Mouse (Mus musculus): ENCODE results near the gene Antxr2. TPM values are rescaled to one million over a fixed set of nuclear protein-coding genes. Genes with fewer than 3 reads are reported as not detected.

The Antxr2 gene
- polyA plus RNA-seq, 2 experiments: 10.5 to 32.4 TPM

GRCm38 (mm10) chr5:97947261-97947660 lies 83.6 kb downstream of the Antxr2 start:
- H3K9ac ChIP-seq (ENCODE audit: low read depth, low read length, severe bottlenecking): no peak overlapping the region
- H3K36me3 ChIP-seq (ENCODE audit: control insufficient read depth, insufficient read depth, low read length): peaks cover 16% of the 10 kb centered on the region
- no peak overlapping the region for H3K4me3 ChIP-seq (replicated peaks; ENCODE audit: low read length)
- peaks cover under 1% of the 10 kb centered on the region for H3K4me1 ChIP-seq (ENCODE audit: control insufficient read depth, insufficient read depth, low read length)
- WGBS: 74% methylated on average over 3 of the region's 3 CpGs
- no peak overlapping the region for H3K4me2 ChIP-seq (replicated peaks; ENCODE audit: low read depth, low read length, severe bottlenecking)
- ATAC-seq (ENCODE audit: low FRiP score, low read depth) (no peak), DNase-seq (ENCODE audit: low spot score) (no peak)
- TF ChIP-seq POLR2A (IDR thresholded peaks at IDR 0.05; ENCODE audit: borderline replicate concordance, extremely low read depth, insufficient read depth, insufficient read length): no peak
- H3K27me3 ChIP-seq (ENCODE audit: control insufficient read depth, insufficient read depth, low read length): no peaks in the 10 kb centered on the region
- no peak overlapping the region for H3K27ac ChIP-seq (replicated peaks; ENCODE audit: low read depth, low read length)
- no peaks in the 10 kb centered on the region for H3K9me3 ChIP-seq (ENCODE audit: control insufficient read depth, low read length)

- H3K27me3 ChIP-seq (ENCODE audit: control insufficient read depth, insufficient read depth, low read length): no peaks in the 10 kb centered on the region
- ATAC-seq (ENCODE audit: low FRiP score, low read depth): no peak
- H3K36me3 ChIP-seq (ENCODE audit: control insufficient read depth, insufficient read depth, low read length): peaks cover 16% of the 10 kb centered on the region
- H3K4me3 ChIP-seq (replicated peaks; ENCODE audit: low read length): no peak overlapping the region
- H3K4me2 ChIP-seq (replicated peaks; ENCODE audit: low read depth, low read length, severe bottlenecking): no peak overlapping the region
- TF ChIP-seq POLR2A (IDR thresholded peaks at IDR 0.05; ENCODE audit: borderline replicate concordance, extremely low read depth, insufficient read depth, insufficient read length): no peak
- no peak overlapping the region for H3K9ac ChIP-seq (ENCODE audit: low read depth, low read length, severe bottlenecking)
- no peaks in the 10 kb centered on the region for H3K9me3 ChIP-seq (ENCODE audit: control insufficient read depth, low read length)
- no peak overlapping the region for H3K27ac ChIP-seq (replicated peaks; ENCODE audit: low read depth, low read length)
- WGBS: 85% methylated on average over 4 of the region's 4 CpGs
- H3K4me1 ChIP-seq (ENCODE audit: control insufficient read depth, insufficient read depth, low read length): no peaks in the 10 kb centered on the region
- no peak for DNase-seq (ENCODE audit: low spot score)
These were observed 84.6 kb downstream of the Antxr2 start for GRCm38 (mm10) chr5:97946236-97946635.

- peak overlapping the region; percentile 93 for H3K4me2 ChIP-seq (replicated peaks; ENCODE audit: low read depth, low read length, severe bottlenecking)
- 4% methylated on average over 40 of the region's 56 CpGs for WGBS
- TF ChIP-seq POLR2A (IDR thresholded peaks at IDR 0.05; ENCODE audit: borderline replicate concordance, extremely low read depth, insufficient read depth, insufficient read length): no peak
- peaks cover 7% of the 10 kb centered on the region; the same call in 1 of the 2 replicates for H3K4me1 ChIP-seq (ENCODE audit: control insufficient read depth, insufficient read depth, low read length)
- no peaks in the 10 kb centered on the region for H3K36me3 ChIP-seq (ENCODE audit: control insufficient read depth, insufficient read depth, low read length)
- ATAC-seq (ENCODE audit: low FRiP score, low read depth): peak; percentile 80; the same call in 1 of the 2 replicates
- H3K27me3 ChIP-seq (ENCODE audit: control insufficient read depth, insufficient read depth, low read length): no peaks in the 10 kb centered on the region
- H3K9me3 ChIP-seq (ENCODE audit: control insufficient read depth, low read length): no peaks in the 10 kb centered on the region
- H3K27ac ChIP-seq (replicated peaks; ENCODE audit: low read depth, low read length): no peak overlapping the region
- DNase-seq (ENCODE audit: low spot score): peak; percentile 13
- peak overlapping the region; percentile 55 for H3K9ac ChIP-seq (ENCODE audit: low read depth, low read length, severe bottlenecking)
- peak overlapping the region; percentile 49 for H3K4me3 ChIP-seq (replicated peaks; ENCODE audit: low read length)
These were observed 95.4 kb downstream of the Antxr2 start for GRCm38 (mm10) chr5:97935140-97936129.

- no peaks in the 10 kb centered on the region for H3K27me3 ChIP-seq (ENCODE audit: control insufficient read depth, insufficient read depth, low read length)
- 49% methylated on average over 11 of the region's 11 CpGs for WGBS
- no peaks in the 10 kb centered on the region; the same call in 1 of the 2 replicates for H3K36me3 ChIP-seq (ENCODE audit: control insufficient read depth, insufficient read depth, low read length)
- H3K9me3 ChIP-seq (ENCODE audit: control insufficient read depth, low read length): no peaks in the 10 kb centered on the region
- ATAC-seq (ENCODE audit: low FRiP score, low read depth) (no peak), DNase-seq (ENCODE audit: low spot score) (no peak)
- TF ChIP-seq POLR2A (IDR thresholded peaks at IDR 0.05; ENCODE audit: borderline replicate concordance, extremely low read depth, insufficient read depth, insufficient read length): no peak
- H3K4me3 ChIP-seq (replicated peaks; ENCODE audit: low read length): no peak overlapping the region
- H3K4me1 ChIP-seq (ENCODE audit: control insufficient read depth, insufficient read depth, low read length): no peaks in the 10 kb centered on the region
- H3K4me2 ChIP-seq (replicated peaks; ENCODE audit: low read depth, low read length, severe bottlenecking): no peak overlapping the region
- H3K9ac ChIP-seq (ENCODE audit: low read depth, low read length, severe bottlenecking): no peak overlapping the region
- H3K27ac ChIP-seq (replicated peaks; ENCODE audit: low read depth, low read length): no peak overlapping the region
These were observed 113.2 kb downstream of the Antxr2 start for GRCm38 (mm10) chr5:97917654-97918053.

GRCm38 (mm10) chr5:97914890-97915289 lies 116.0 kb downstream of the Antxr2 start:
- Histone ChIP-seq H3K36me3 (ENCODE audit: control insufficient read depth, insufficient read depth, low read length) (no peaks in the 10 kb centered on the region), H3K27ac (replicated peaks; ENCODE audit: low read depth, low read length) (no peak overlapping the region), H3K9me3 (ENCODE audit: control insufficient read depth, low read length) (no peaks in the 10 kb centered on the region), H3K4me1 (ENCODE audit: control insufficient read depth, insufficient read depth, low read length) (no peaks in the 10 kb centered on the region), H3K4me2 (replicated peaks; ENCODE audit: low read depth, low read length, severe bottlenecking) (no peak overlapping the region), H3K9ac (ENCODE audit: low read depth, low read length, severe bottlenecking) (no peak overlapping the region), H3K4me3 (replicated peaks; ENCODE audit: low read length) (no peak overlapping the region), H3K27me3 (ENCODE audit: control insufficient read depth, insufficient read depth, low read length) (no peaks in the 10 kb centered on the region)
- ATAC-seq (ENCODE audit: low FRiP score, low read depth) (no peak), DNase-seq (ENCODE audit: low spot score) (no peak)
- TF ChIP-seq POLR2A (IDR thresholded peaks at IDR 0.05; ENCODE audit: borderline replicate concordance, extremely low read depth, insufficient read depth, insufficient read length): no peak
- 75% methylated on average over 2 of the region's 2 CpGs for WGBS

Measured in limb, embryonic 14.5 days (tissue).